Mouse (Mus musculus) MEL (cell line): ENCODE results near the gene Hectd4. TPM values are rescaled to one million over a fixed set of nuclear protein-coding genes. Genes with fewer than 3 reads are reported as not detected.

ENCODE experiments used
- DNase-seq: peaks from one replicate; pipeline ENCODE4 v3.0.0; 2011; ENCODE audit warnings: low read depth, low spot score
- H3K27ac ChIP-seq: 2 replicates; pipeline ENCODE4 v1.5.1; 2012; ENCODE audit warnings: low read depth, mild to moderate bottlenecking, control low read depth, low read length, moderate library complexity; ENCODE audit not compliant: control insufficient read depth
- H3K27me3 ChIP-seq, 2 experiments: fragments of 150-350 bp in 1 of 2; sonication (generic) in 1 of 2; 2 replicates each; pipeline ENCODE4 v1.6.1; 2012; ENCODE audit warnings: low read length in 2 of 2, mild to moderate bottlenecking in 2 of 2, improper control_type of control experiment in 1 of 2, moderate library complexity in 1 of 2; ENCODE audit not compliant: insufficient read depth in 2 of 2, control insufficient read depth in 1 of 2
- H3K36me3 ChIP-seq, 2 experiments: 2 replicates each; pipeline ENCODE4 v1.6.1; 2012 to 2014; ENCODE audit warnings: low read length in 2 of 2, improper control_type of control experiment in 1 of 2, inconsistent platforms in 1 of 2, mild to moderate bottlenecking in 1 of 2; ENCODE audit not compliant: insufficient read depth in 2 of 2, control insufficient read depth in 1 of 2
- H3K4me1 ChIP-seq, 2 experiments: fragments of 150-350 bp in 1 of 2; sonication (generic) in 1 of 2; 2 replicates each; pipeline ENCODE4 v1.6.1; 2012; ENCODE audit warnings: low read length in 2 of 2, improper control_type of control experiment in 1 of 2, mild to moderate bottlenecking in 1 of 2; ENCODE audit not compliant: insufficient read depth in 2 of 2, control insufficient read depth in 1 of 2
- H3K4me3 ChIP-seq, 2 experiments: fragments of 150-350 bp in 1 of 2; sonication (generic) in 1 of 2; 2 replicates each; pipeline ENCODE4 v1.5.1; 2012; ENCODE audit warnings: low read depth in 2 of 2, low read length in 2 of 2, mild to moderate bottlenecking in 2 of 2, moderate library complexity in 2 of 2, control low read depth in 1 of 2, improper control_type of control experiment in 1 of 2; ENCODE audit not compliant: control insufficient read depth in 1 of 2, insufficient read depth in 1 of 2
- H3K79me2 ChIP-seq: 2 replicates; pipeline ENCODE4 v1.6.1; 2012; ENCODE audit warnings: mild to moderate bottlenecking, low read length, moderate library complexity; ENCODE audit not compliant: control insufficient read depth, poor library complexity, insufficient read depth
- H3K9ac ChIP-seq: 2 replicates; pipeline ENCODE4 v1.6.1; 2012; ENCODE audit warnings: low read depth, mild to moderate bottlenecking, control low read depth, low read length, moderate library complexity; ENCODE audit not compliant: control insufficient read depth, poor library complexity, severe bottlenecking
- H3K9me3 ChIP-seq: fragments of 150-350 bp; sonication (generic); replicated peaks from 2 replicates; pipeline ENCODE4 v1.6.1; 2012; ENCODE audit warnings: mild to moderate bottlenecking, low read length, improper control_type of control experiment, moderate library complexity; ENCODE audit not compliant: insufficient read depth
- GABPA ChIP-seq: IDR thresholded peaks from 2 replicates; pipeline ENCODE4 v1.6.1; 2012; ENCODE audit warnings: low read depth, mild to moderate bottlenecking, inconsistent platforms, low read length, improper control_type of control experiment, moderate library complexity
- GATA1 ChIP-seq: IDR thresholded peaks from 2 replicates; pipeline ENCODE4 v1.6.1; 2011; ENCODE audit warnings: low read depth, low read length, improper control_type of control experiment
- MAX ChIP-seq: IDR thresholded peaks from 2 replicates; pipeline ENCODE4 v1.6.1; 2011; ENCODE audit warnings: low read length, improper control_type of control experiment
- MYC ChIP-seq: IDR thresholded peaks from 2 replicates; pipeline ENCODE4 v1.6.1; 2011; ENCODE audit warnings: low read depth, mild to moderate bottlenecking, low read length, improper control_type of control experiment, moderate library complexity
- SIN3A ChIP-seq: IDR thresholded peaks from 2 replicates; pipeline ENCODE4 v1.6.1; 2012; ENCODE audit warnings: low read length, improper control_type of control experiment, inconsistent platforms
- TAL1 ChIP-seq: IDR thresholded peaks from 2 replicates; pipeline ENCODE4 v1.6.1; 2012; ENCODE audit warnings: mild to moderate bottlenecking, inconsistent platforms, low read length, moderate library complexity, mixed read lengths
- UBTF ChIP-seq: IDR thresholded peaks from 2 replicates; pipeline ENCODE4 v1.6.1; 2012; ENCODE audit warnings: low read depth, mild to moderate bottlenecking, inconsistent platforms, low read length, improper control_type of control experiment, moderate library complexity, borderline replicate concordance; ENCODE audit not compliant: insufficient read depth
- USF1 ChIP-seq: IDR thresholded peaks from 2 replicates; pipeline ENCODE4 v1.6.1; 2014; ENCODE audit warnings: low read depth, mild to moderate bottlenecking, inconsistent platforms, low read length, improper control_type of control experiment, moderate library complexity
- ZC3H11A ChIP-seq: IDR thresholded peaks from 2 replicates; pipeline ENCODE4 v1.6.1; 2012; ENCODE audit warnings: low read depth, mild to moderate bottlenecking, inconsistent platforms, low read length, improper control_type of control experiment
- ZNF384 ChIP-seq: IDR thresholded peaks from 2 replicates; pipeline ENCODE4 v1.6.1; 2012; ENCODE audit warnings: low read depth, mild to moderate bottlenecking, inconsistent platforms, low read length, improper control_type of control experiment
- polyA plus RNA-seq, 2 experiments: library from polyadenylated mRNA; stranded (reverse) in 1 of 2; unstranded in 1 of 2; fragments of >175 nt in 1 of 2; fragments of >200 nt in 1 of 2; gene quantifications; 2 replicates each; pipeline versions ENCODE4 v1.2.1 to v1.2.4; 2012; ENCODE audit warnings: low replicate concordance in 2 of 2, low read depth in 1 of 2; ENCODE audit not compliant: insufficient read length in 2 of 2, insufficient read depth in 1 of 2, missing spikeins in 1 of 2
- total RNA-seq: library from RNA; depleted of rRNA; stranded (reverse); fragments of 300-350 nt; gene quantifications from 2 replicates; pipeline ENCODE4 v1.2.3, GENCODE M21; 2012

Hectd4 gene
- total and polyA plus RNA-seq, 3 experiments: 7.0 to 10.8 TPM; not detected in 1

GRCm38 (mm10) chr5:121398965-121399462 lies 179.0 kb downstream of the Hectd4 start:
- TF ChIP-seq GABPA: no peak
- TF ChIP-seq ZNF384: peak; percentile 81
- TF ChIP-seq MYC: peak; percentile 16; the same call in 1 of the 2 replicates
- peak; percentile 53 for TF ChIP-seq MAX
- H3K79me2 ChIP-seq: peaks cover 64% of the 10 kb centered on the region
- peaks cover 3 to 29% of the 10 kb centered on the region in 2 experiments for H3K4me1 ChIP-seq
- H3K27ac ChIP-seq: peak overlapping the region; percentile 40
- H3K9ac ChIP-seq: peak overlapping the region; percentile 100
- peak overlapping the region; percentile 81 to 99 for H3K4me3 ChIP-seq
- H3K36me3 ChIP-seq: peaks cover 17 to 37% of the 10 kb centered on the region in 2 experiments
- peak; percentile 37 for DNase-seq
- no peaks in the 10 kb centered on the region for H3K9me3 ChIP-seq
- H3K27me3 ChIP-seq: no peaks in the 10 kb centered on the region

- Histone ChIP-seq H3K4me1 (peaks cover 3 to 29% of the 10 kb centered on the region in 2 experiments), H3K9me3 (no peaks in the 10 kb centered on the region), H3K36me3 (peaks cover 21 to 37% of the 10 kb centered on the region in 2 experiments), H3K9ac (peak overlapping the region; percentile 100), H3K4me3 (peak overlapping the region; percentile 81 to 99; a peak in 3 of 4 replicates), H3K27me3 (no peaks in the 10 kb centered on the region), H3K79me2 (peaks cover 70% of the 10 kb centered on the region), H3K27ac (0 out of 2 replicates have a peak overlapping the region, but pooled peaks have one; percentile 24)
- DNase-seq: no peak
- TF ChIP-seq ZC3H11A: no peak
- TF ChIP-seq TAL1: no peak
- no peak for TF ChIP-seq SIN3A
- TF ChIP-seq GATA1: no peak
- TF ChIP-seq USF1: peak; percentile 58; the same call in 1 of the 2 replicates
Measured at GRCm38 (mm10) chr5:121399540-121399939, 179.5 kb downstream of the Hectd4 start.

- TF ChIP-seq USF1 (no peak), SIN3A (peak; percentile 44; the same call in 1 of the 2 replicates), UBTF (no peak)
- peaks cover 21 to 39% of the 10 kb centered on the region in 2 experiments for H3K36me3 ChIP-seq
- H3K9me3 ChIP-seq: no peaks in the 10 kb centered on the region
- peaks cover 74% of the 10 kb centered on the region for H3K79me2 ChIP-seq
- H3K27me3 ChIP-seq: no peaks in the 10 kb centered on the region
- H3K27ac ChIP-seq: no peak overlapping the region
- DNase-seq: no peak
- H3K4me1 ChIP-seq: peaks cover 3 to 29% of the 10 kb centered on the region in 2 experiments
- 0 out of 2 replicates have a peak overlapping the region, but pooled peaks have one; percentile 5 for H3K9ac ChIP-seq
- peak overlapping the region in 1 of 2 experiments; percentile 99; a peak in 1 of 4 replicates for H3K4me3 ChIP-seq
Measured at GRCm38 (mm10) chr5:121400064-121400463, 180.0 kb downstream of the Hectd4 start.
